Mouse (Mus musculus) mouse embryonic stem cell (cell line): Measurements from ENCODE around the gene Arhgef26.

Experiments used
- in situ Hi-C, 2 experiments: fragments of 300-500 bp; cut with MboI; formaldehyde crosslinking; loops; 1 replicate in 1 of 2; 3 replicates in 1 of 2; pipeline ENCODE4 v1.14.3; 2019 to 2020; ENCODE audit warnings: low sequenced_read_pairs in 2 of 2, low pct_unique_long_range_greater_than_20kb in 1 of 2, mixed read lengths in 1 of 2; ENCODE audit not compliant: unreplicated experiment in 1 of 2

Arhgef26 gene

GRCm38 (mm10) chr3:62435923-62436322, 97.8 kb downstream of the Arhgef26 start:
- in situ Hi-C loops = no loop called here

- in situ Hi-C loops = no loop called here
These were observed 102.4 kb downstream of the Arhgef26 start for GRCm38 (mm10) chr3:62440431-62440969.

GRCm38 (mm10) chr3:62443582-62444194, 105.5 kb downstream of the Arhgef26 start:
- in situ Hi-C loops = no loop called here

GRCm38 (mm10) chr3:62446271-62446670, 108.1 kb downstream of the Arhgef26 start:
- in situ Hi-C loops = no loop called here

GRCm38 (mm10) chr3:62447151-62447550, 109.0 kb downstream of the Arhgef26 start:
- in situ Hi-C loops = no loop called here

GRCm38 (mm10) chr3:62449871-62450496, 111.8 kb downstream of the Arhgef26 start:
- in situ Hi-C loops = loop anchor here (10.0 to 25.0 kb wide), 2 partner anchors 225 to 887 kb away; no protein-coding TSS in a partner anchor

- in situ Hi-C loops = loop anchor here (10.0 to 25.0 kb wide), 2 partner anchors 228 to 884 kb away; no protein-coding TSS in a partner anchor
These were observed 114.8 kb downstream of the Arhgef26 start for GRCm38 (mm10) chr3:62452961-62453360.

GRCm38 (mm10) chr3:62454096-62454495, 116.0 kb downstream of the Arhgef26 start:
- in situ Hi-C loops = loop anchor here (10.0 to 25.0 kb wide), 2 partner anchors 229 to 883 kb away; no protein-coding TSS in a partner anchor

- in situ Hi-C loops = loop anchor here (10.0 to 25.0 kb wide), 2 partner anchors 231 to 881 kb away; no protein-coding TSS in a partner anchor
These were observed 117.7 kb downstream of the Arhgef26 start for GRCm38 (mm10) chr3:62455854-62456253.

GRCm38 (mm10) chr3:62458284-62459013, 120.3 kb downstream of the Arhgef26 start:
- in situ Hi-C loops = loop anchor here (10.0 to 25.0 kb wide), 2 partner anchors 234 to 879 kb away; no protein-coding TSS in a partner anchor

GRCm38 (mm10) chr3:62459483-62459882, 121.3 kb downstream of the Arhgef26 start:
- in situ Hi-C loops = loop anchor here (10.0 to 25.0 kb wide), 2 partner anchors 235 to 878 kb away; no protein-coding TSS in a partner anchor

GRCm38 (mm10) chr3:62464276-62464675, 126.1 kb downstream of the Arhgef26 start:
- in situ Hi-C loops = loop anchor here in 1 of 2 experiments (25.0 kb wide), 1 partner anchor 873 kb away; no protein-coding TSS in a partner anchor

- in situ Hi-C loops = loop anchor here in 1 of 2 experiments (25.0 kb wide), 1 partner anchor 867 kb away; no protein-coding TSS in a partner anchor
These were observed 132.0 kb downstream of the Arhgef26 start for GRCm38 (mm10) chr3:62470179-62470578.

- in situ Hi-C loops = loop anchor here (25.0 kb wide), 2 partner anchors 853 to 1503 kb away; partner anchors contain the start of gene Gmps (in 2 of the 2)
These were observed 146.2 kb downstream of the Arhgef26 start for GRCm38 (mm10) chr3:62484340-62484739.

GRCm38 (mm10) chr3:62492568-62492967, 154.4 kb downstream of the Arhgef26 start:
- in situ Hi-C loops = loop anchor here (25.0 kb wide), 2 partner anchors 845 to 1495 kb away; partner anchors contain the start of gene Gmps (in 2 of the 2)

GRCm38 (mm10) chr3:62499327-62499726, 161.2 kb downstream of the Arhgef26 start:
- in situ Hi-C loops = loop anchor here (25.0 kb wide), 2 partner anchors 838 to 1488 kb away; partner anchors contain the start of gene Gmps (in 2 of the 2)

GRCm38 (mm10) chr3:62505166-62505900, 167.2 kb downstream of the Arhgef26 start:
- in situ Hi-C loops = no loop called here
